Mouse (Mus musculus) right cerebral cortex, postnatal 14 days (tissue): ENCODE measurements around the gene Cyb5d1.

Source experiments
- DNase-seq: peaks from one replicate; pipeline ENCODE4 v3.0.0; 2022

Gene Cyb5d1

GRCm38 (mm10) chr11:69395235-69395633 is at the start of gene Cyb5d1, which contains the start of gene Naa38:
Gene Cyb5d1 (minus strand): TSS chr11:69395631.
Gene Naa38 (plus strand): TSS chr11:69395487.
- DNase-seq: peak; percentile 83

- DNase-seq: no peak
These were observed 47.9 kb upstream of the Cyb5d1 start for GRCm38 (mm10) chr11:69443328-69443727.

GRCm38 (mm10) chr11:69437291-69437690 is 41.9 kb upstream of the Cyb5d1 start:
- DNase-seq: no peak

- no peak for DNase-seq
These were observed 37.8 kb upstream of the Cyb5d1 start for GRCm38 (mm10) chr11:69433189-69433588.

GRCm38 (mm10) chr11:69432640-69432982 is 37.2 kb upstream of the Cyb5d1 start:
- DNase-seq: no peak

- DNase-seq: peak; percentile 66
These were observed 36.6 kb upstream of the Cyb5d1 start for GRCm38 (mm10) chr11:69431829-69432639.

- DNase-seq: no peak
These were observed 35.2 kb upstream of the Cyb5d1 start for GRCm38 (mm10) chr11:69430631-69431030.

- peak; percentile 55 for DNase-seq
These were observed 33.9 kb upstream of the Cyb5d1 start for GRCm38 (mm10) chr11:69429313-69429712.

- no peak for DNase-seq
These were observed 33.3 kb upstream of the Cyb5d1 start for GRCm38 (mm10) chr11:69428751-69429150.

- DNase-seq: no peak
These were observed 30.8 kb upstream of the Cyb5d1 start for GRCm38 (mm10) chr11:69426246-69426645.

- no peak for DNase-seq
These were observed 28.5 kb upstream of the Cyb5d1 start for GRCm38 (mm10) chr11:69423885-69424284.

GRCm38 (mm10) chr11:69422842-69423241 is 27.4 kb upstream of the Cyb5d1 start:
- no peak for DNase-seq

GRCm38 (mm10) chr11:69421131-69421977 is 25.9 kb upstream of the Cyb5d1 start:
- no peak for DNase-seq

- DNase-seq: no peak
These were observed 25.1 kb upstream of the Cyb5d1 start for GRCm38 (mm10) chr11:69420554-69421000.

- DNase-seq: no peak
These were observed 24.6 kb upstream of the Cyb5d1 start for GRCm38 (mm10) chr11:69419813-69420553.

GRCm38 (mm10) chr11:69419443-69419812 is 24.0 kb upstream of the Cyb5d1 start:
- DNase-seq: no peak

- peak; percentile 92 for DNase-seq
These were observed 23.3 kb upstream of the Cyb5d1 start for GRCm38 (mm10) chr11:69418481-69419442.

- DNase-seq: peak; percentile 96
These were observed 22.3 kb upstream of the Cyb5d1 start for GRCm38 (mm10) chr11:69417449-69418384.

GRCm38 (mm10) chr11:69416921-69417448 is 21.6 kb upstream of the Cyb5d1 start:
- DNase-seq: no peak

GRCm38 (mm10) chr11:69416509-69416908 is 21.1 kb upstream of the Cyb5d1 start:
- no peak for DNase-seq
